Mouse (Mus musculus): ENCODE data around the gene Baz1a. TPM values are rescaled to one million over a fixed set of nuclear protein-coding genes. Genes with fewer than 3 reads are reported as not detected.

Baz1a gene
- total RNA-seq, 4 experiments from 2014 or later = 10.4 to 17.8 (median 14.6) TPM

DNA sequence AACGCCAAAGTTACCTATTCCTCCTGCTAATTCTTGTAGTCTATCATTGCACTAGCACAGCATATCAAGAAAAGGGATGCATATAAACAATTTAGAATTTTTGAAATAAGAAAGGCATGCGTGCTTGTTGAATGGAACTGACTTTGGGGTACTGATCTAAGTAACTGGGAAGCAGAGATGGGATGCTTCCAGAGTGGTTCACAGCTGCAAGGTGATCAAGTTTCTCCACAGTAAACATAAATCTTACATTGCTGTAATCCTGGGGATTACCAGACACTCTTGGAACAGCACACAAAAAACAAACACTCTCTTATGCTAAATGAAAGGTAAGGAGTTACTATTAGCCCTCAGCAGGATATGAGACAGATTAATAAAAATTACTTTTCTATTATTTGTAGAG, 163.6 kb downstream of the Baz1a start:
- DNase-seq = no peak

GRCm38 (mm10) chr12:54844415-54844814, 169.7 kb downstream of the Baz1a start:
- no peak for DNase-seq

Other genes starting within 250 kb of the Baz1a start
- gene Snx6, start 218.6 kb downstream of the Baz1a start, total RNA-seq (2022) = 10 to 100 TPM; 59.4 to 81.4 (median 72.3) TPM
- 100 to 1,000 TPM; 123 to 143 (median 139) TPM for gene Cfl2, start 151.5 kb downstream of the Baz1a start, total RNA-seq (2022)
- gene Gm20403, start 27.8 kb downstream of the Baz1a start, total RNA-seq (2022) = not detected
- gene 2700097O09Rik, start 65.8 kb upstream of the Baz1a start, total RNA-seq (2022) = 10 to 100 TPM; 10.2 to 18.1 (median 12.7) TPM
- 100 to 1,000 TPM; 101 to 209 (median 142) TPM for gene Srp54a, start 65.9 kb upstream of the Baz1a start, total RNA-seq (2022)
- 10 to 100 TPM in 2 of 4 experiments, 1 to 10 TPM in 2; 3.4 to 14.5 (median 10.8) TPM for gene Fam177a, start 110.1 kb upstream of the Baz1a start, total RNA-seq (2022)
- gene Srp54b, start 140.8 kb upstream of the Baz1a start, total RNA-seq (2022) = 100 to 1,000 TPM in 1 of 4 experiments, 10 to 100 TPM in 3; 28.1 to 201 (median 55.3) TPM
- gene 1700047I17Rik2, start 185.2 kb upstream of the Baz1a start, total RNA-seq (2022) = 1 to 10 TPM in 2 of 4 experiments, under 1 TPM in 1, not detected in 1; 0.56 to 7.5 (median 3.8) TPM
- 10 to 100 TPM; 36.2 to 72.7 (median 50.0) TPM for gene Srp54c, start 215.8 kb upstream of the Baz1a start, total RNA-seq (2022)

Measured in adrenal gland, adult 8-10 months (tissue).